Mouse (Mus musculus) heart, adult 11 months (tissue): ENCODE measurements around the gene Olfr99.
"Not testable (repeated sequence)": the region's sequence is repeated elsewhere in the genome, so short reads cannot be mapped to it uniquely, and the experiment has no call there.

Experiments used
- DNase-seq: peaks from one replicate; pipeline ENCODE4 v3.0.0; 2022

Gene Olfr99

GRCm38 (mm10) chr17:37283360-37283759 lies at the start of gene Olfr99:
Olfr99 (minus strand) TSS chr17:37283460.
- no peak for DNase-seq

DNA sequence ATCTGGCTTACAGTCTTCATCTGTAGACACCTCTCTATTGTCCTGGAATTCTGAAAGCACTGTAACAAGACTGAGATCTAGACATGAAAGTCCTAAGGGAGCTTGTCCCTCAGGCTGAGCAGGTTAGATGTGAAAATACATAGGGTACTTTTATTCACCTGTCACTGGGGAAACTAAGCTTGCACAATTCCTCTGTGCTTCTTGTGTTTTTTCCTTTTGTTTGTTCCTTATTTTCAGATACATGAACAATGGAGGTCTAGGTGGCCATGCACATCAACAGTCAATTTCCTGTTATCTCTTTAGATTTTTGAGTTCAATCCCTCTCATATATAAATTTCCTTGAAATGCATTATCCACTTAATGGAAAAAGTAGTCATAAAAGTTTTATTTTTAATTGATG lies 33.7 kb upstream of the Olfr99 start, which contains the start of gene Olfr102:
Gene Olfr102 (minus strand): TSS at position 101 of the 400 bp plus-strand sequence.
- DNase-seq: no peak

DNA sequence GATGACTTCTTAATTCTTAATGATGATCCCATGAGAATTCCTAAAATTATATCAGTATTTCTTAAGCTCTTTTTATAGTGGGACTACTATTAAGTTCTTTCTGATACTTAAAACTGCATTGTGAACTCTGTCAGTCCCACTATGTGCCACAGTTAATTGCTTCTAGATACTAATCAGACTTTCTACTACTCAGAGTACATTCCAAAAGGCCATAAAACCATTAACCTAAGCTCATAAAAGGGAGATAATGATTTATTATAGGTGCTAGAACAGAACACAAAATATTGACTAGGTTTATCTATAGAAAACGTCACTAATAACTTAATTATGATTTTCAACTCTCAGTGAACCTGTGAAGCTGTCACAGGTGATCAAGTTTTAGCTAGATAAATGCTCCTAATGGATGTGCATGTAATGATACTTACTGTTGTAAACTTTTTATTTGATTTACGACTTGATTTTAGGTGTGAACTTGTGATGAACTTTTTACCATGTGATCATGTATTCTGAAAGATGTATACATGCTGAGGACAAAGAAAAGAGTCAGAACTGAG lies 27.0 kb upstream of the Olfr99 start:
- DNase-seq: no peak

- no peak for DNase-seq
Measured at GRCm38 (mm10) chr17:37308483-37308882, 25.2 kb upstream of the Olfr99 start.

DNA sequence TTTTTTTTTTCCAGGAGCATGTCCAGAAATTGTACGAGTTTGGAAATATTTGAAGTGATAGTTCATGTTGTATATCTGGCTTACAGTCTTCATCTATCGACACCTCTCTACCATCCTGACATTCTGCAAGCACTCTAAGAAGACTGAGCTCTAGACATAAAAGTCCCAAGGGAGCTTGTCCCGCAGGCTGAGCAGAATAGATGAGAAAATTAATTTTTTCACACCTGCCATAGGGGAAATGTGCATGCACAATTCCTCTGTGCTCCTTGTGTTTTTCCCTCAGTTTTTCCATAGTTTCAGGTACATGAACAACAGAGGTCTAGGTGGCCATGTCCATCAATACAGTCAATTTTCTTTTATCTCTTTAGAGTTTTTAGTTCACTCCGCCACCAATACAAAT lies 21.0 kb upstream of the Olfr99 start, which contains the start of gene Olfr101:
Gene Olfr101 (minus strand): TSS at position 101 of the 400 bp plus-strand sequence.
- DNase-seq: peak; percentile 40

DNA sequence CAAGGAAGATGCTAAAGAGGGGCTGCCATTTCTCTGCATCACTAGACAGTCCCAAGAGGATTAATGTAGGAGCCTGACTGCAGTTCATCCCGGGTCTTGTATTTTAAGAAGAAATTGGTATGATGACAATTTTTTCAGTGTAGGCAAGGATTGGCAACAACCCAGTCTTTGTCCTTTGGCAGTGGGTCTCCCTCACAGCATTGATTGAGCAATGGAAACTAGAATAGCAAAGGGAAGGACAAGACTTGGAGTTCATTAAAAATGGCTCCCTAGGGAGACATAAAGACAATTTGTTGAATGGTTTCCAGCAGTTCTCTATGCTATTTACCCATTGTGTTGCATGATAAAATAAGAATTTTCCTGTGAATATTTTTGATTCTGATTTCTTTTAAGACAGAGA lies 2.9 kb downstream of the Olfr99 start:
- no peak for DNase-seq

DNA sequence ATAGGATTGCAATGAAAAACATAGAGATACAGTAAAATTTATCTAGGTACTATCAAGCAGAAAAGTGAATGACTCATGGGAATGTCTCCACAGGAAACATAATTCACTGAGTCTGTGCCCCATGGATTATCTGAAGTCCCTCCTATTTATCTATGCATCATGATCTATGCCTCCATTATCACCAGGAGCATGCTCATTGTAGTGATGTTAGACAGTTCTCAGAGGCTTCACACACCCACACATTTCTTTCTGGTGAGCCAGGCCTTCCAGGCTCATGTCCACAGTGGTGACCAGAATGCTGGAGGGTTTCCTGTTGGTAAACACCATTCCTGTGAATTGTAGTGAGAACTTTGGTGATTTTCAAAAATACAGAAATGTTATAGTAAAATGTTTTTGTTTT lies 6.7 kb downstream of the Olfr99 start:
- DNase-seq: no peak

DNA sequence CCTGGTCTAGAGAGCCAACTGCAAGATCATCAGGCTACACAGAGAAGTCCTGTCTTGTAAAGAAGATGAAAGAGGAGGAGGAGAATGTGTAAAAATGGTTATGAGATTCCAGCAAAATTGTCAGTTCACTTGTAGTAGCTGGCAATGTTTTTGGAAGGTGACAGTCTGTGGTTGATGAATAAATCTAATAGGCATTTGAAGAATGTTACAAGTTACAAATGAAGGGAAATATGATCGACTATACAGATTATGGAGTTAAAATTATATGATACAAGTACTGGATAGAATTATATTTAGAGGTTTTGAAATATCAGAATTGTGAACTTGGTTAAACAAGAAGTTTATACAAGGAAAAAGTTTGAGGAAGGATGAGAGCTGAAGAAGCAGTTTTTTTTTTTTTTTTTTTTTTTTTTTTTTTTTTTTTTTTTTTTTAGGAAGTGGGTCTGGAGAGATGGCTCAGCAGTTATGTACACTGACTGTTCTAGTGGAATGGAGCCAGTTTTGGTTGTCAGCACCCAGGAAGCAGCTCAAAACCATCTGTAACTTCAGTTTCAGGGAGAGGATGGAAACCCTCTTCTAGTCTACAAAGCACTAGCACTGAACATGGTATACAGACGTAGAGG lies 7.5 kb downstream of the Olfr99 start:
- DNase-seq: no peak

GRCm38 (mm10) chr17:37270702-37271092 lies 12.6 kb downstream of the Olfr99 start:
- DNase-seq: peak; percentile 98

DNA sequence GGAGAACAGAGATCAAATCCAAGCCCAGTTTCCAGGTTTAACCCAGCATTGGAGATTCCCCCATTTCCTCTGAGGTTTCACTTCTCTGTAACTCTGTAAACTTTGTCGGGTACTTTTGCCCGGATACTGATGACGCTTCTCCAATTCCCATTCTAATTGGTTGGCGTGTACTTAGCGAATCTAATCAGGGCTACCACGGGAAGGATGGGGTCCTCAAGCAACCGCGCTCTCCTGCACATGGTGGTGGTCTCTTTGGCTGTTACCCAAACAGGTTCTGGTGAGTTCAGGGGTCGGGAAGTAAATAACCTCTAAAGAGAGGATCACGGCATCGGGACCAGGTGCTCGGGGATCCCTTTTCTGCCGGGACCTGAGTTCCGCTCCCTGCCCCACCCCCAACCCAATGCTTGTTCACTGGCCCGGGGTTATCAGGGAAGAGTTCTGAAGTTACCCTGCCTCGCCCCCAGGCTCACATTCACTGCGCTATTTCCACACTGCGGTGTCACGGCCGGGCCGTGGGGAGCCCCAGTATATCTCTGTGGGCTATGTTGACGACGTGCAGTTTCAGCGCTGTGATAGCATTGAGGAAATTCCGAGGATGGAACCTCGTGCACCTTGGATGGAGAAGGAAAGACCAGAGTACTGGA lies 13.1 kb downstream of the Olfr99 start, which contains the start of gene H2-M3:
Gene H2-M3 (plus strand): TSS at position 163 of the 644 bp plus-strand sequence.
- DNase-seq: peak; percentile 99

DNA sequence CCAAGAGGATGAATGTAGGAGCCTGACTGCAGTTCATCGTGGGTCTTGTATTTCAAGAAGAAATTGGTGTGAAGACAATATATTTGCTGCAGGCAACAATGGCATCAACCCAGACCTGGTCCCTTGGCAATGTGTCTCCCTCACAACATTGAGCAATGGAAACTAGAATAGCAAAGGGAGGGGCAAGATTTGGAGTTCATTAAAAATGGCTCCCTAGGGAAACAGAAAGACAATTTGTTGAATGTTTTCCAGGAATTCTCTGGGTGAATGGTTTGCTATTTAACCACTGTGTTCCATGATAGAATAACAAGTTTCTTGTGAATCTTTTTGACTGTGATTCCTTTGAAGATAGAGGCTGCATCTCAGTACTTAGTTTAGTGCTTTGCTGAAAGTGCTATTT lies 19.6 kb downstream of the Olfr99 start, which contains the start of gene Olfr98:
Gene Olfr98 (minus strand): TSS at position 124 of the 400 bp plus-strand sequence.
- no peak for DNase-seq

GRCm38 (mm10) chr17:37250544-37250943 lies 32.7 kb downstream of the Olfr99 start:
- no peak for DNase-seq

- DNase-seq: no peak
Measured at GRCm38 (mm10) chr17:37249460-37249859, 33.8 kb downstream of the Olfr99 start.

DNA sequence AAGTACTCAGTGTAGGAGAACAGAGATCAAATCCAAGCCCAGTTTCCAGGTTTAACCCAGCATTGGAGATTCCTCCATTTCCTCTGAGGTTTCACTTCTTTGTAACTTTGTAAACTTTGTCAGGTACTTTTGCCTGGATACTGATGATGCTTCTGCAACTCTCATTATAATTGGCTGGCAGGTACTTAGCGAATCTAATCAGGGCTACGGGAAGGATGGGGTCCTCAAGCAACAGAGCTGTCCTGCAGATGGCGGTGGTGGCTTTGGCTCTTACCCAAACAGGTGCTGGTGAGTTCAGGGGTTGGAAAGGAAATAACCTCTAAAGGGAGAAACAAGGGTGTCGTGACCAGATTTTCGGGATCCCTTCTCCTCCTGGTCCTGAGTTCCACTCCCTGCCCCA lies 36.5 kb downstream of the Olfr99 start:
- DNase-seq: peak; percentile 94

- no peak for DNase-seq
Measured at GRCm38 (mm10) chr17:37242198-37242597, 41.1 kb downstream of the Olfr99 start.

- DNase-seq: not testable (repeated sequence)
Measured at GRCm38 (mm10) chr17:37237230-37237629, 46.0 kb downstream of the Olfr99 start, which contains the start of gene Olfr97. Olfr97 (minus strand) TSS chr17:37237330.
